Mouse (Mus musculus) kidney, adult 2 months (tissue): Measurements from ENCODE around the gene Herc6.

Source experiments
- CTCF ChIP-seq: fragments of 200-500 bp; conservative IDR thresholded peaks from 2 replicates; pipeline ENCODE4 v1.5.1; 2011; ENCODE audit warnings: low read depth, mild to moderate bottlenecking, control low read depth, low read length, moderate library complexity, mixed read lengths; ENCODE audit not compliant: insufficient read depth, insufficient read length
- POLR2A ChIP-seq: fragments of 200-500 bp; IDR thresholded peaks from one replicate; pipeline ENCODE4 v1.6.1; 2011; ENCODE audit warnings: low read depth, low read length, control low read depth

- no peak for TF ChIP-seq CTCF
- no peak for TF ChIP-seq POLR2A
Measured at GRCm38 (mm10) chr6:57605546-57606307, 24.9 kb downstream of the Herc6 start.
